Mouse (Mus musculus): ENCODE measurements at regions not wholly inside any gene's neighbourhood (a gene's known extent, or its start where the extent isn't known, plus 50 kb on each side); places are given as distances from the start of the nearest gene placed in this dataset.

GRCm38 (mm10) chr3:148762541-148763225 lies 227.7 kb downstream of the Adgrl2 start:
- peak; percentile 72 for ATAC-seq (ENCODE audit: extremely low read depth, insufficient number of reproducible peaks, low FRiP score, poor library complexity, severe bottlenecking)

GRCm38 (mm10) chr3:148761586-148761985 lies 228.8 kb downstream of the Adgrl2 start:
- ATAC-seq (ENCODE audit: extremely low read depth, insufficient number of reproducible peaks, low FRiP score, poor library complexity, severe bottlenecking) = no peak

- no peak for ATAC-seq (ENCODE audit: extremely low read depth, insufficient number of reproducible peaks, low FRiP score, poor library complexity, severe bottlenecking)
Observed at GRCm38 (mm10) chr3:148759500-148759899, 230.9 kb downstream of the Adgrl2 start.

- ATAC-seq (ENCODE audit: extremely low read depth, insufficient number of reproducible peaks, low FRiP score, poor library complexity, severe bottlenecking) = no peak
Observed at GRCm38 (mm10) chr3:148746234-148746633, 244.1 kb downstream of the Adgrl2 start.

- no peak for ATAC-seq (ENCODE audit: extremely low read depth, insufficient number of reproducible peaks, low FRiP score, poor library complexity, severe bottlenecking)
Observed at GRCm38 (mm10) chr3:148744651-148745050, 245.7 kb downstream of the Adgrl2 start.

GRCm38 (mm10) chr3:148734194-148734749 lies 256.1 kb downstream of the Adgrl2 start:
- ATAC-seq (ENCODE audit: extremely low read depth, insufficient number of reproducible peaks, low FRiP score, poor library complexity, severe bottlenecking) = no peak

- no peak for ATAC-seq (ENCODE audit: extremely low read depth, insufficient number of reproducible peaks, low FRiP score, poor library complexity, severe bottlenecking)
Observed at GRCm38 (mm10) chr3:148733227-148733854, 257.0 kb downstream of the Adgrl2 start.

- ATAC-seq (ENCODE audit: extremely low read depth, insufficient number of reproducible peaks, low FRiP score, poor library complexity, severe bottlenecking) = no peak
Observed at GRCm38 (mm10) chr3:148731436-148731835, 258.9 kb downstream of the Adgrl2 start.

- ATAC-seq (ENCODE audit: extremely low read depth, insufficient number of reproducible peaks, low FRiP score, poor library complexity, severe bottlenecking) = peak; percentile 79
Observed at GRCm38 (mm10) chr3:148729242-148729680, 261.1 kb downstream of the Adgrl2 start.

- ATAC-seq (ENCODE audit: extremely low read depth, insufficient number of reproducible peaks, low FRiP score, poor library complexity, severe bottlenecking) = no peak; the same call in 1 of the 2 replicates
Observed at GRCm38 (mm10) chr3:148728513-148729241, 261.7 kb downstream of the Adgrl2 start.

- peak; percentile 49 for ATAC-seq (ENCODE audit: extremely low read depth, insufficient number of reproducible peaks, low FRiP score, poor library complexity, severe bottlenecking)
Observed at GRCm38 (mm10) chr3:148726596-148727331, 263.6 kb downstream of the Adgrl2 start.

GRCm38 (mm10) chr3:148696555-148696954 lies 293.8 kb downstream of the Adgrl2 start:
- ATAC-seq (ENCODE audit: extremely low read depth, insufficient number of reproducible peaks, low FRiP score, poor library complexity, severe bottlenecking) = peak; percentile 42; the same call in 1 of the 2 replicates

GRCm38 (mm10) chr3:148695453-148695852 lies 294.9 kb downstream of the Adgrl2 start:
- ATAC-seq (ENCODE audit: extremely low read depth, insufficient number of reproducible peaks, low FRiP score, poor library complexity, severe bottlenecking) = peak; percentile 97

- no peak for ATAC-seq (ENCODE audit: extremely low read depth, insufficient number of reproducible peaks, low FRiP score, poor library complexity, severe bottlenecking)
Observed at GRCm38 (mm10) chr3:148683181-148683580, 307.2 kb downstream of the Adgrl2 start.

GRCm38 (mm10) chr3:148682445-148682994 lies 307.8 kb downstream of the Adgrl2 start:
- ATAC-seq (ENCODE audit: extremely low read depth, insufficient number of reproducible peaks, low FRiP score, poor library complexity, severe bottlenecking) = no peak

GRCm38 (mm10) chr3:148681186-148681585 lies 309.2 kb downstream of the Adgrl2 start:
- no peak for ATAC-seq (ENCODE audit: extremely low read depth, insufficient number of reproducible peaks, low FRiP score, poor library complexity, severe bottlenecking)

- ATAC-seq (ENCODE audit: extremely low read depth, insufficient number of reproducible peaks, low FRiP score, poor library complexity, severe bottlenecking) = no peak
Observed at GRCm38 (mm10) chr3:148680737-148681136, 309.6 kb downstream of the Adgrl2 start.

GRCm38 (mm10) chr3:148680086-148680485 lies 310.3 kb downstream of the Adgrl2 start:
- no peak for ATAC-seq (ENCODE audit: extremely low read depth, insufficient number of reproducible peaks, low FRiP score, poor library complexity, severe bottlenecking)

- no peak for ATAC-seq (ENCODE audit: extremely low read depth, insufficient number of reproducible peaks, low FRiP score, poor library complexity, severe bottlenecking)
Observed at GRCm38 (mm10) chr3:148679121-148679520, 311.2 kb downstream of the Adgrl2 start.

All from neutrophil, adult 5-6 weeks (primary cell).